Mouse (Mus musculus) E14TG2a.4 (cell line): ENCODE measurements around the gene Gm28047.

Source experiments
- CTCF ChIP-seq: conservative IDR thresholded peaks from 2 replicates; pipeline ENCODE4 v1.5.1; 2014; ENCODE audit warnings: low read length
- POU5F1 ChIP-seq: IDR thresholded peaks from 2 replicates; pipeline ENCODE4 v1.6.1; 2014; ENCODE audit warnings: low read length, borderline replicate concordance

DNA sequence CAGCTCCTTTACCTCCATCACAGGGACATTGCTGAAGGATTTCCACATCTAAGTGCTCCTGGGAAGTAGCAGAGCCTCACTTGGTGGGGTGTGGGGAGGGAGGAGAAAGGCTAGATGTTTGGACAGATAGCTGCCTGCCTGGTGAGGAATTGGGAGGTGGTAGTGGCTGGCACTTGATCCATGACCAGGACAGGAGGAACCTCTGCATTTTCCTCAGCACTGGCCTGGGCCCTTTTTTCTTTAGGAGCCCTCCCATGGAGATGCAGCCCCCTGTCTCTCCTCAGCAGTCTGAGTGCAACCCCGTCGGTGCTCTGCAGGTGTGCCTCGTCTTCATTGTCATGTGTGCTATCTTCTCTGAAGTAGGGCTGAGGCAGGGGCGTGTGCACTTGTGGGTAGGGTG is 103.4 kb downstream of the Gm28047 start:
- TF ChIP-seq CTCF, result no peak
- no peak for TF ChIP-seq POU5F1
